Mouse (Mus musculus): ENCODE results near the gene Prrx1.

Gene Prrx1

GRCm38 (mm10) chr1:163311861-163312811 lies 1.4 kb downstream of the Prrx1 start:
- no peak for DNase-seq (ENCODE audit: low read depth, low spot score)

- no peak for DNase-seq (ENCODE audit: low read depth, low spot score)
These were observed 2.3 kb downstream of the Prrx1 start for GRCm38 (mm10) chr1:163311006-163311836.

- DNase-seq (ENCODE audit: low read depth, low spot score): no peak
These were observed 3.3 kb downstream of the Prrx1 start for GRCm38 (mm10) chr1:163310023-163310754.

- DNase-seq (ENCODE audit: low read depth, low spot score): no peak
These were observed 4.0 kb downstream of the Prrx1 start for GRCm38 (mm10) chr1:163309466-163309865.

GRCm38 (mm10) chr1:163308631-163309030 lies 4.9 kb downstream of the Prrx1 start:
- DNase-seq (ENCODE audit: low read depth, low spot score): no peak

GRCm38 (mm10) chr1:163307706-163308105 lies 5.8 kb downstream of the Prrx1 start:
- DNase-seq (ENCODE audit: low read depth, low spot score): no peak

GRCm38 (mm10) chr1:163305956-163306355 lies 7.6 kb downstream of the Prrx1 start:
- no peak for DNase-seq (ENCODE audit: low read depth, low spot score)

- DNase-seq (ENCODE audit: low read depth, low spot score): no peak
These were observed 8.7 kb downstream of the Prrx1 start for GRCm38 (mm10) chr1:163304837-163305236.

GRCm38 (mm10) chr1:163302292-163302691 lies 11.2 kb downstream of the Prrx1 start:
- DNase-seq (ENCODE audit: low read depth, low spot score): no peak

GRCm38 (mm10) chr1:163293152-163293551 lies 20.4 kb downstream of the Prrx1 start:
- DNase-seq (ENCODE audit: low read depth, low spot score): no peak

- no peak for DNase-seq (ENCODE audit: low read depth, low spot score)
These were observed 21.6 kb downstream of the Prrx1 start for GRCm38 (mm10) chr1:163291925-163292324.

GRCm38 (mm10) chr1:163289131-163289530 lies 24.4 kb downstream of the Prrx1 start:
- DNase-seq (ENCODE audit: low read depth, low spot score): no peak

- DNase-seq (ENCODE audit: low read depth, low spot score): no peak
These were observed 28.0 kb downstream of the Prrx1 start for GRCm38 (mm10) chr1:163285539-163285938.

- no peak for DNase-seq (ENCODE audit: low read depth, low spot score)
These were observed 28.4 kb downstream of the Prrx1 start for GRCm38 (mm10) chr1:163285136-163285535.

GRCm38 (mm10) chr1:163283980-163284635 lies 29.4 kb downstream of the Prrx1 start:
- DNase-seq (ENCODE audit: low read depth, low spot score): no peak

GRCm38 (mm10) chr1:163281450-163282198 lies 31.9 kb downstream of the Prrx1 start:
- no peak for DNase-seq (ENCODE audit: low read depth, low spot score)

GRCm38 (mm10) chr1:163280842-163281122 lies 32.7 kb downstream of the Prrx1 start:
- DNase-seq (ENCODE audit: low read depth, low spot score): no peak

- no peak for DNase-seq (ENCODE audit: low read depth, low spot score)
These were observed 33.2 kb downstream of the Prrx1 start for GRCm38 (mm10) chr1:163280097-163280841.

- DNase-seq (ENCODE audit: low read depth, low spot score): no peak
These were observed 36.4 kb downstream of the Prrx1 start for GRCm38 (mm10) chr1:163277069-163277468.

GRCm38 (mm10) chr1:163274919-163275318 lies 38.6 kb downstream of the Prrx1 start:
- no peak for DNase-seq (ENCODE audit: low read depth, low spot score)

Data from retina, adult 2 months (tissue).